Mouse (Mus musculus) neural tube, embryonic 11.5 days (tissue): ENCODE results near the gene Krt15. TPM values are rescaled to one million over a fixed set of nuclear protein-coding genes. Genes with fewer than 3 reads are reported as not detected.

Source experiments
- polyA plus RNA-seq: library from polyadenylated mRNA; unstranded; fragments of >200 nt; fragmentation: Nextera tagmentation; extraction: Ambion mirVana; gene quantifications from 2 replicates; pipeline ENCODE4 v1.2.1, GENCODE M21; 2014

The Krt15 gene
- polyA plus RNA-seq, 1 experiment from 2014 or later: 2.7 TPM

Other genes with a start within 250 kb of the Krt15 start
- gene Krtap31-1, start 228.0 kb downstream of the Krt15 start, polyA plus RNA-seq: not detected in 2 replicates
- not detected in 2 replicates for gene Gm11565, start 221.2 kb downstream of the Krt15 start, polyA plus RNA-seq
- not detected in 2 replicates for gene Krtap31-2, start 199.6 kb downstream of the Krt15 start, polyA plus RNA-seq
- not detected in 2 replicates for gene Krtap9-5, start 187.5 kb downstream of the Krt15 start, polyA plus RNA-seq
- gene Krtap29-1, start 156.9 kb downstream of the Krt15 start, polyA plus RNA-seq: not detected in 2 replicates
- gene Krtap16-1, start 149.3 kb downstream of the Krt15 start, polyA plus RNA-seq: 0.20 TPM in 1 of 2 replicates, not detected in the other
- not detected in 2 replicates for gene Krtap17-1, start 141.9 kb downstream of the Krt15 start, polyA plus RNA-seq
- not detected in 2 replicates for gene Krt33a, start 119.7 kb downstream of the Krt15 start, polyA plus RNA-seq
- gene Krt33b, start 106.1 kb downstream of the Krt15 start, polyA plus RNA-seq: not detected in 2 replicates
- not detected in 2 replicates for gene Krt34, start 94.4 kb downstream of the Krt15 start, polyA plus RNA-seq
- not detected in 2 replicates for gene Krt31, start 85.4 kb downstream of the Krt15 start, polyA plus RNA-seq
- gene Krt32, start 47.7 kb downstream of the Krt15 start, polyA plus RNA-seq: not detected in 2 replicates
- not detected in 2 replicates for gene Krt35, start 39.7 kb downstream of the Krt15 start, polyA plus RNA-seq
- gene Krt36, start 30.3 kb downstream of the Krt15 start, polyA plus RNA-seq: not detected in 2 replicates
- gene Krt13, start 14.4 kb downstream of the Krt15 start, polyA plus RNA-seq: 0.19 TPM in 1 of 2 replicates, not detected in the other
- gene Krt19, start 12.7 kb upstream of the Krt15 start, polyA plus RNA-seq: 6.4 and 6.6 TPM in 2 replicates
- not detected in 2 replicates for gene Krt9, start 57.3 kb upstream of the Krt15 start, polyA plus RNA-seq
- 7.7 and 7.9 TPM in 2 replicates for gene Krt14, start 71.6 kb upstream of the Krt15 start, polyA plus RNA-seq
- not detected in 2 replicates for gene Krt16, start 113.0 kb upstream of the Krt15 start, polyA plus RNA-seq
- gene Krt17, start 125.1 kb upstream of the Krt15 start, polyA plus RNA-seq: 0.88 and 1.1 TPM in 2 replicates
- not detected in 2 replicates for gene Krt42, start 133.9 kb upstream of the Krt15 start, polyA plus RNA-seq
- 1,679 and 1,757 TPM in 2 replicates for gene Eif1, start 184.0 kb upstream of the Krt15 start, polyA plus RNA-seq
- not detected in 2 replicates for gene Gast, start 198.5 kb upstream of the Krt15 start, polyA plus RNA-seq
- gene Hap1, start 220.2 kb upstream of the Krt15 start, polyA plus RNA-seq: 10.4 and 10.6 TPM in 2 replicates